Mouse (Mus musculus) limb, embryonic 10.5 days (tissue): ENCODE data around the gene Chmp4b. TPM values are rescaled to one million over a fixed set of nuclear protein-coding genes. Genes with fewer than 3 reads are reported as not detected.
A peak's percentile ranks its signal among the peaks of the same experiment; 100 is the strongest.

Experiments
- DNase-seq: peaks from one replicate; pipeline ENCODE4 v3.0.0-alpha.2; 2017; ENCODE audit warnings: low spot score
- H3K27ac ChIP-seq: fragments of 300-500 bp; sonication (generic); 2 replicates; pipeline ENCODE4 v1.5.1; 2016; ENCODE audit warnings: mild to moderate bottlenecking
- H3K27me3 ChIP-seq: fragments of 300-500 bp; sonication (generic); 2 replicates; pipeline ENCODE4 v1.6.1; 2016; ENCODE audit warnings: low read depth, mild to moderate bottlenecking; ENCODE audit not compliant: poor library complexity, severe bottlenecking
- H3K36me3 ChIP-seq: fragments of 300-500 bp; sonication (generic); 2 replicates; pipeline ENCODE4 v1.6.1; 2016; ENCODE audit warnings: mild to moderate bottlenecking, moderate library complexity
- H3K4me1 ChIP-seq: fragments of 300-500 bp; sonication (generic); 2 replicates; pipeline ENCODE4 v1.6.1; 2016
- H3K4me3 ChIP-seq: fragments of 300-500 bp; sonication (generic); 2 replicates; pipeline ENCODE4 v1.5.1; 2016; ENCODE audit warnings: mild to moderate bottlenecking, moderate library complexity
- H3K9me3 ChIP-seq: fragments of 300-500 bp; sonication (generic); replicated peaks from 2 replicates; pipeline ENCODE4 v1.6.1; 2016; ENCODE audit warnings: mild to moderate bottlenecking
- WGBS: fragments of 180-500 bp; shearing (Covaris S2); methylation state at CpG from one replicate; pipeline ENCODE4 v1.1.7; 2016; 5-methylcytosine and 5-hydroxymethylcytosine counted together
- polyA plus RNA-seq: library from polyadenylated mRNA; unstranded; fragments of >200 nt; fragmentation: Nextera tagmentation; extraction: Ambion mirVana; gene quantifications from 2 replicates; pipeline ENCODE4 v1.2.1, GENCODE M21; 2016

Chmp4b gene
- polyA plus RNA-seq, 1 experiment from 2014 or later, result 14.6 TPM

GRCm38 (mm10) chr2:154624137-154624536 lies 27.4 kb upstream of the Chmp4b start:
- Histone ChIP-seq H3K36me3 (peaks cover 47% of the 10 kb centered on the region), H3K4me1 (no peaks in the 10 kb centered on the region), H3K4me3 (no peak overlapping the region), H3K9me3 (0 out of 2 replicates have a peak, but pooled peaks cover 1% of the 10 kb centered on the region), H3K27me3 (no peaks in the 10 kb centered on the region), H3K27ac (no peak overlapping the region)
- no peak for DNase-seq

DNA sequence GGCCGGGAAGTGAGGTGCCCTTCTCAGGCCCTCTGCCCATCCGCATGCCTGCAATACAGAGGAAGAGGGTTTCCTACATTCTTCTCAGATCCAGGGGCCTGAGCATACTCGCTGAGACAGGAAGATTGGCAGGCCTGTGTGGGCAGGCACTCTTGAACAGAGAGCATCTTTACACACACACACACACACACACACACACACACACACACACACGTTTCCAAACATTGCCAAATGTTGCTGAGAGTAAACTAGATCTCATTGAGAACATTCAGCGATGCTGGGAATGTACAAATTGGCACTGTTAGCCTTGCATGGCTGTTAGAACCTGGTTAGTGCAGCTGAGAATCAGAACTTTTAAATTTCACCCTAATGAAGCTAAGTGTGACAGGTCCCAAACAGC lies 21.0 kb upstream of the Chmp4b start:
- no peak overlapping the region for H3K27ac ChIP-seq
- no peaks in the 10 kb centered on the region for H3K9me3 ChIP-seq
- no peak overlapping the region for H3K4me3 ChIP-seq
- WGBS, result 86% methylated on average over 5 of the region's 5 CpGs
- H3K4me1 ChIP-seq, result no peaks in the 10 kb centered on the region
- peaks cover 49% of the 10 kb centered on the region for H3K36me3 ChIP-seq
- DNase-seq, result no peak
- H3K27me3 ChIP-seq, result no peaks in the 10 kb centered on the region

- Histone ChIP-seq H3K4me3 (no peak overlapping the region), H3K36me3 (peaks cover 47% of the 10 kb centered on the region), H3K27me3 (no peaks in the 10 kb centered on the region), H3K4me1 (no peaks in the 10 kb centered on the region), H3K9me3 (no peaks in the 10 kb centered on the region), H3K27ac (no peak overlapping the region)
- WGBS, result 94% methylated on average over 16 of the region's 16 CpGs
- DNase-seq, result no peak
These were observed 19.2 kb upstream of the Chmp4b start for GRCm38 (mm10) chr2:154632203-154632780.

GRCm38 (mm10) chr2:154633039-154633742 lies 18.3 kb upstream of the Chmp4b start:
- H3K4me3 ChIP-seq, result no peak overlapping the region
- H3K27ac ChIP-seq, result no peak overlapping the region
- H3K4me1 ChIP-seq, result no peaks in the 10 kb centered on the region
- no peak for DNase-seq
- WGBS, result 92% methylated on average over 5 of the region's 5 CpGs
- H3K9me3 ChIP-seq, result no peaks in the 10 kb centered on the region
- H3K36me3 ChIP-seq, result peaks cover 49% of the 10 kb centered on the region
- no peaks in the 10 kb centered on the region for H3K27me3 ChIP-seq

GRCm38 (mm10) chr2:154633876-154634644 lies 17.4 kb upstream of the Chmp4b start:
- 92% methylated on average over 9 of the region's 9 CpGs for WGBS
- no peak for DNase-seq
- H3K27ac ChIP-seq, result no peak overlapping the region
- no peaks in the 10 kb centered on the region for H3K4me1 ChIP-seq
- H3K27me3 ChIP-seq, result no peaks in the 10 kb centered on the region
- no peak overlapping the region for H3K4me3 ChIP-seq
- no peaks in the 10 kb centered on the region for H3K9me3 ChIP-seq
- H3K36me3 ChIP-seq, result peaks cover 46% of the 10 kb centered on the region

DNA sequence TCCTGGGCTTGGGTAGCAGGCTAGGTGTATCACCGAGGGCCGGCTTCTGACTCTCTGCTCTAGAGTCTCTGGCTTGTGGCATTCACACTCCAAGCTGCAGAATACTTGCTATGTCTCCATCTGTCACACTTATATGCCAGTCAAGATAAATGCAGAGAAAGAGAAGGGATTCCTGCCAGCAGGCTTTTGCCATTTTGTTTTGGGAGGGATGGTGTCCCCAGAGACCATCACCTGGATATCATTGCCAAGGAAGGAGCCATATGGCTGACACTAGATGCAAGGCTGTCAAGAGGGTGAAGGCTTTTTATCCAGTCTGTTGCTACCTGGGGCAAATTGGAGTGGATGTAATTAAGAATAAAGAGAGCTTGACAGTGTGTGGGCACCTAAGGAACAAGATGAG lies 15.7 kb upstream of the Chmp4b start:
- WGBS, result 96% methylated on average over 2 of the region's 2 CpGs
- Histone ChIP-seq H3K4me1 (no peaks in the 10 kb centered on the region), H3K4me3 (no peak overlapping the region), H3K27ac (no peak overlapping the region), H3K27me3 (no peaks in the 10 kb centered on the region), H3K9me3 (no peaks in the 10 kb centered on the region), H3K36me3 (peaks cover 39% of the 10 kb centered on the region)
- no peak for DNase-seq

DNA sequence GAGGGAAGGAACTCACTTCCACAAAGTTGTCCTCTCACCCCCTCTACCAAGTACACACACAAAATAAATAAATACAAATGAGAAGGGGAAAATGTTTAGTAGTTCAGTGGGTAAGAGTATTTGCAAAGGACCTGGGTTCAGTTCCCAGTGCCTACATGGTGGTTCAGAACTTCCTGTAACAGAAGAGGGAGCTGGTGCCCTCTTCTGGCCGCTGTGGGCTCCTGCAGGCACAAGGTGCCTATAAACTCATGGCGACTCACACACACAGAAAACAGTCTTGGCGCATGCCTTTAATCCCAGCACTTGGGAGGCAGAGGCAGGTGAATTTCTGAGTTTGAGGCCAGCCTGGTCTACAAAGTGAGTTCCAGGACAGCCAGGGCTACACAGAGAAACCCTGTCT lies 13.0 kb upstream of the Chmp4b start:
- 89% methylated on average over 3 of the region's 3 CpGs for WGBS
- peaks cover 47% of the 10 kb centered on the region for H3K36me3 ChIP-seq
- H3K27me3 ChIP-seq, result no peaks in the 10 kb centered on the region
- no peak overlapping the region for H3K27ac ChIP-seq
- H3K9me3 ChIP-seq, result no peaks in the 10 kb centered on the region
- H3K4me1 ChIP-seq, result no peaks in the 10 kb centered on the region
- H3K4me3 ChIP-seq, result no peak overlapping the region
- no peak for DNase-seq

- Histone ChIP-seq H3K4me3 (no peak overlapping the region), H3K4me1 (no peaks in the 10 kb centered on the region), H3K27me3 (no peaks in the 10 kb centered on the region), H3K9me3 (no peaks in the 10 kb centered on the region), H3K27ac (no peak overlapping the region), H3K36me3 (peaks cover 49% of the 10 kb centered on the region)
- DNase-seq, result no peak
- 89% methylated on average over 4 of the region's 4 CpGs for WGBS
These were observed 12.4 kb upstream of the Chmp4b start for GRCm38 (mm10) chr2:154639115-154639514.

- Histone ChIP-seq H3K36me3 (peaks cover 58% of the 10 kb centered on the region), H3K9me3 (no peaks in the 10 kb centered on the region), H3K4me1 (no peaks in the 10 kb centered on the region), H3K27ac (no peak overlapping the region), H3K4me3 (no peak overlapping the region), H3K27me3 (no peaks in the 10 kb centered on the region)
- WGBS, result 84% methylated on average over 8 of the region's 8 CpGs
- no peak for DNase-seq
These were observed 10.3 kb upstream of the Chmp4b start for GRCm38 (mm10) chr2:154641176-154641575.

DNA sequence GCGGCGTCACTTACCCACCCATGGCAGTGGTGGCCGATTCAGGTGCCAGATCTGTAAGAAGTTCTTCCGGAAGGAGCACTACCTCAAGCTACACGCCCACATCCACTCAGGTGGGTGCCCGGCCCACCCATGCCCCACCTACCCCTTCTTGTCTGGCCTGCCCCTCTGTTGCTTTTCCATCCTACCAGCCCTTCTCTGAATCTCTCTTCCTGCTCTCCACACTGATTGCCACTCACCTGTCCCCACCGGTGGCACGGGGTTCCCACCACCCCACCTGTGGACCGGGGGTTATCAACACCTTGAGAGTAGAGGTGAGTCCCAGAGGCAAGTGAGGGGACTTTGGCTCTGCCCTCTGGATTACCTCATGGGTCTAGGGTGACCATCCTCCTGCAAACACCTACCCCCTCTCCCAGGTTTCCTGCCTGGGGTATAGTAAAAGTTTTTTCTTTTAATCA lies 9.5 kb upstream of the Chmp4b start:
- H3K27ac ChIP-seq, result no peak overlapping the region
- no peaks in the 10 kb centered on the region for H3K4me1 ChIP-seq
- 98% methylated on average over 9 of the region's 9 CpGs for WGBS
- H3K36me3 ChIP-seq, result peaks cover 58% of the 10 kb centered on the region
- no peak for DNase-seq
- no peaks in the 10 kb centered on the region for H3K9me3 ChIP-seq
- H3K4me3 ChIP-seq, result no peak overlapping the region
- H3K27me3 ChIP-seq, result no peaks in the 10 kb centered on the region

GRCm38 (mm10) chr2:154642712-154643385 lies 8.7 kb upstream of the Chmp4b start:
- H3K4me3 ChIP-seq, result no peak overlapping the region
- no peak overlapping the region for H3K27ac ChIP-seq
- H3K27me3 ChIP-seq, result no peaks in the 10 kb centered on the region
- H3K36me3 ChIP-seq, result peaks cover 52% of the 10 kb centered on the region
- WGBS, result 89% methylated on average over 6 of the region's 6 CpGs
- H3K4me1 ChIP-seq, result no peaks in the 10 kb centered on the region
- no peak for DNase-seq
- H3K9me3 ChIP-seq, result no peaks in the 10 kb centered on the region

DNA sequence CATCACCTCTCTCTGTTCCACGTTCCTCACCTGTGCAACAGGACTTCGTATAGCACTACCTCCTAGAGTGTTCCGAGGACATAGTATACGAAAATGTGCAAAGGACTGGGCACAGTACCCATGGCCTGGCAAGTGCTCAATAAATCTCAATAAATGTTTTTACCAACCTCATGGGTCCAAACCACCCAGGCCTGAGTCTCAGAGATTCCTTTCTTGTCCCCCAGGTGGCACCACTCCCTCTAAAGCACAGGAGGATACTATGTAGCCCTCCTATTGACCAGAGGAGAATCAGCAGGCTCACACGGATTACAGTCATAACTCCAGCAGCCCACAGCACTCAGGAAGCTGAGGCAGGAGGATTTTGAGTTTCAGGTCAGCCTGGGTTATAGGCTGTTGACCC lies 4.9 kb upstream of the Chmp4b start:
- Histone ChIP-seq H3K4me3 (no peak overlapping the region), H3K4me1 (0 out of 2 replicates have a peak, but pooled peaks cover 5% of the 10 kb centered on the region), H3K36me3 (peaks cover 35% of the 10 kb centered on the region), H3K27ac (no peak overlapping the region), H3K9me3 (no peaks in the 10 kb centered on the region), H3K27me3 (no peaks in the 10 kb centered on the region)
- 84% methylated on average over 5 of the region's 5 CpGs for WGBS
- DNase-seq, result no peak

DNA sequence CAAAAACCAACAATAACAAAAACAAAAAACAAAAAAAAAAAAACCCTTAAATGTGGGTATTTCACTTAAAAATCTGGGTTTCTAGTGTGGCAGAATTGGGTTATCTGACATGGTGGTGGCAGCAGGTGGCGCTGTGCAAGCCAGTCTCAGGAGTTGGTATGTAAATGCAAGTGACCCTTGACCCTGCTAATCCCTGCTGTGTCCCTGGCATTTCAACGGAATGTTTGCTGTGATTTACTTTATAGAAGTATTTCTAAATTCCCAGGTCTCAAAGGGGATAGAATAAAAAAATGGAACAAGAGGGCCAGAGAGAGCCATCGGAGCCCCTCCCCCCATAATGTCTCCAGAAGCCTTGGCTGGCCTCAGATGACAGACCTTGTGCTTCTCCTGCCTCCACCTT lies 3.4 kb upstream of the Chmp4b start:
- no peaks in the 10 kb centered on the region for H3K9me3 ChIP-seq
- peak; percentile 47 for DNase-seq
- H3K36me3 ChIP-seq, result peaks cover 27% of the 10 kb centered on the region
- no peaks in the 10 kb centered on the region for H3K27me3 ChIP-seq
- H3K27ac ChIP-seq, result no peak overlapping the region
- H3K4me1 ChIP-seq, result 0 out of 2 replicates have a peak, but pooled peaks cover 5% of the 10 kb centered on the region
- no peak overlapping the region for H3K4me3 ChIP-seq
- WGBS, result 34% methylated on average over 3 of the region's 3 CpGs
